Mouse (Mus musculus) urinary bladder, postnatal 36 days (tissue): ENCODE results near the gene Rnase1.

Experiments
- DNase-seq, 2 experiments: peaks; one replicate each; pipeline ENCODE4 v3.0.0; 2022; ENCODE audit warnings: low spot score in 2 of 2, mixed read lengths in 1 of 2

Rnase1 gene

DNA sequence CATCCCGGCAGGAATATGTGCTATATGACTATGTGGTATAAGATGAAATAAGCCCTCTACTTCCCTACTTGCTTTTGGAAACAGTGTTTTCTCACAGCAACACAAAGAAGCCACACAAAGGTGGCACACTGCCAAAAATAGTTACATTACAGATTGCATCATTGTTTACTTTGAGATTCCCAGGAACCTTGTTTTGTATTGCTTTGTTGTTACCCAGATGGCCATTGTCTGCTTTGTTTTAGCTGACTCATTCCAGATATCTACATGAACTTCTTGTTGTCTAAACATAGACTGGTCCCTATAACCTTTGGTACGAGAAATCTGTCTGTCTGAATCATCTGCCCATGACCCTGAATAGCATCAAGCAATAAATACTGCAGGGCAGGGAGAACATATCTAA is 6.2 kb downstream of the Rnase1 start:
- no peak for DNase-seq

DNA sequence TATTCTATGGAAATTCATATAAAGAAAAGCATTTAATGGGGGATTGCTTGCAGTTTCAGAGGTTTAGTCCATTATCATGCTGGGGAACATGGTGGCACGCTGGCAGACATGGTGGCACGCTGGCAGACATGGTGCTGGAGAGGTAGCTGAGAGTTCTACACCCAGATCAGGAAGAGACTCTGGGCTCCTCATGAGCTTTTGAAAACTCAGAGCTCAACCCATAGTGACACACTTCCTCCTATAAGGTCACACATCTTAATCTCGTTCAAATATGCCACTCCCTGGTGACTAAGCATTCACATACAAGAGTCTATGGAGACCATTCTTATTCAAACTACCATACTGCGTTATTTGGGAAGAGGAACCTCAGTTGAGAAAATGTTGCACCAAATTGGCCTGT is 14.2 kb downstream of the Rnase1 start:
- DNase-seq = no peak

DNA sequence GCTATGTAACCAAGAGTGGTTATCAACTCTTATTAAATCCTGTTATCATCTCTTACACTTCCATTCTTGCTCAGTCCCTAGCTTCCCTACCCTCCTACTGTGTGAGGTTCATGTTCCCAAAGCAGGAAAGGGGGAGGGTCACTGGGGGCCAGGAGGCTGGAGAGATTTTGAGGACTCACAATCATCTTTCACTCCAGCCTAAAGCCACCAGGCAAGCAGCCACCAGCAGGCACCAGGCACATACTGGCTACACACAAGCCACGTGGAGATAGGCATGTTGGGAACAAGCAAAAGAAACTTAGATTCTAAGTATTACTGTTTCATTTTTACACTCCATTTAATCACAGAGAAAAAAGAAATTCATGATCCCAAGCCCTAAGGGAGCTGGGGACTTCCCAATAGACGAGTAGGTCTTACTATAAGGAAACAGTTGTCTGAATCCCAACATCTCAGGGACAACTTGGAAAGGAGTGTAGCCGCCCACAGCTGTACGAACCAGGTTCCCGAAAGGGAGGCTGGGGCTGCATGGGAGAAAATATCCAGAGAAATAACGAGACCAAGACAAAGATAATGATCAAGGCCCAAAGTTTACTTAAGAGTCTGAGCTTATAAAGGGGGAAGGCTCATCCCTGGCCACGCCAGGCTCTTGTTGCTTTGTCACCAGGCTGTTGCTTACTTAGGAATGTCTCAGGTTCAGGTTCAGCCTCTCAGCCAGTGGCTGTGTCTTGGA is 15.3 kb downstream of the Rnase1 start:
- DNase-seq = no peak

DNA sequence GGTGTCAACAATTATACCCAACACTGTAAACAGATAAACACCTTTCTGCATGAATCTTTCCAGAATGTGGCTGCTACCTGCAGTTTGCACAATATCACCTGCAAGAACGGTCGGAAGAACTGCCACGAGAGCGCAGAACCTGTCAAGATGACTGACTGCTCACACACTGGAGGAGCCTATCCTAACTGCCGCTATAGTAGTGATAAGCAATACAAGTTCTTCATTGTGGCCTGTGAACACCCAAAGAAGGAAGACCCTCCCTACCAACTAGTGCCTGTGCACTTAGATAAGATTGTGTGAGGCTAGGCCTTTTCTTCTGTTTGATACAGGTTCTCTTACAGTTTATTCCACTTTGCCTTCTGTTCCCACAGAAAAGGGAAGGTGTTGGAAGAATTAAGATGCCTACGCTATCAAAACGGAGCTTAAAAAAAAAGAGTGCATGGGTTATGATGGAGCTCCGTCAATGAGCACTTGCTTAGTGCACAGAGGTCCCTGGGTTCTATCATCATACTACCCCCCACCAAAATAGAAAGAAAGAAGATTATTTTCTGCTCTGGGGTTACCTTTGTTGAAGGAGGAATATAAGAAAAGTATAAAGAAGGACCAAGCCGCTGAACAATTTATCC is 16.2 kb downstream of the Rnase1 start:
- DNase-seq = no peak

DNA sequence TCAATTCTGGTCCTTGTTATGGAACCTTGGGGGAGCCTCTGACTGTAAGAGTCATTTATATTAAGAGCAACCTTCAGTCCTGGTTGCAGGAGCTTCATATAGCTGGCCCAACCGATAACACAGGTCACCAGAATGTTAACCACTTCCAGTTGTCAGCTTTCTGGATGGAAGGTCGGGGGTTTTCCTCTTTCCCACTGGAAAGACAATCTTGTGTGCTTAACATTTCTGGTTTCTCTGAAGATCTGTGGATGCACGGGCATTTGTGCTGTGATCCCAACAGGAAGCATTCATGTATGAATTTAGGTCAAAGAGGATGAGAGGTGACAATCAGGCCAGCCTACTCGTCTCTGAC is 17.0 kb downstream of the Rnase1 start:
- DNase-seq = no peak

DNA sequence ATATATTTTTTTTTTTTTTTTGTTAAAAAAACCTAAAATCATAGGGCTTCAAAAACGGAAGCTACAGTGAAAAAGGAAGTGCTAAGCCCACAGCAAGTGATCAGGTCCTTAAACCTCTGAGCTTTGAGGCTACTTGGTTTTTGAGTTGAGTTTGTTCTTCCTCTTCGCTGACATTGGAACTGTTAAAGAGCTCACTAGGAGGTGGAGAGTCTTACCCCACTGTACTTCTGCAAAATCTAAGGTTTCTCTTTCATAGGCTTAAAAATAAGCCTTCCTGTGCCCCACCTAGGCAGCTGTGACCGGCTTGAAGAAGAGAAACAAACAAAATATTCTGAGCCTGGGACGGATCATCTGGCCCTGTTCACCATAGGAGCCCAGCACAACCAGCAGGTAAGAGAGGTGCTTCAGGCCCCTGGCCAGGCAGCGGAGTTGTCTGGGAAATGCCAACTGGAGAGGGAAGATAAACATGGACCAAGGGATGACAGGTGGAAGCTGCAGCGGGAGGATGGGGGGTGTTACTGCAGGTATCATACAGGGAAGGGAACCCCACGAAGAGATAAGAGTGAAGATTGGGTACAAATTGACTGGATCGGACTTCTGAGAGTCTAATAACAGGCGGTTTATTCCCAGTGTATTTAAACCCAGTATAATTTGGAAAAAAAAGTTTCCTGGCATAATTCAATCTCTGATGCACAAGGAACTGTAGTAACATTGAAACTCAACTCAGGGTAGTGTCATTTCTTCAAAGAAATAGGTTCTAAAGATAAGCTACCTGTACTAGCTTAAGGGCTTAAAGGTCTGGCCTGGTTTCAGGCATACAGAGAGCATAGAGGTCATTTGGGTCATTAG is 17.6 kb downstream of the Rnase1 start:
- no peak for DNase-seq

DNA sequence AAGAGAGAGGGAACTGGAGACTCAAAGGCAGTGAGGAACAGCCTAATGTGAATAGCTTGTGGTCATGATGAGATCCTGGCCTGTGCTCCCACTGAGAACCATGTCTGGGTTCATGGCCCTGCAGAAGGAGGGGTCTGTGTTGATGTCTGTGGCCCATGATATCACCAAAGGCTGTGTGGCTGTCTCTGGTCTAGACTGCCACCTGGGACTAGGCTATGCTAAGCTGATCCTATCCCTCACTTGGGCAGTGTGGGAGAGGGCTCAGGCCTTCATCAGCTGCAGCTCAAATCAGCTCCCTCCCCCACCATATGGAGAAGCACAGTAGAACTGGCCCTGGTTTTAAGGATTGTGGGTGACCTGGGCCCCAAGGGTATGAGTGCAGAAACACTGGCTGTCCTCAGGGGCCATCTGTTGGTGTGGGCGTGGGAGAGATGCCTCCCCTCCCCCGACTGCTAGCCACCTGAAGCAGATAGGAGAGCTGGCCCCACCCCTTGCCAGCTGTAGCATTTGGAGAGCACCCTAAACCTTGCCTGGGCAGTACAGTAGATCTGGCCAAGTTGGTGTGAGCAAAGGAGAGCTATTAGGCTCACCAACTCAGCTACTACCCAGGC is 18.8 kb downstream of the Rnase1 start:
- DNase-seq = no peak

DNA sequence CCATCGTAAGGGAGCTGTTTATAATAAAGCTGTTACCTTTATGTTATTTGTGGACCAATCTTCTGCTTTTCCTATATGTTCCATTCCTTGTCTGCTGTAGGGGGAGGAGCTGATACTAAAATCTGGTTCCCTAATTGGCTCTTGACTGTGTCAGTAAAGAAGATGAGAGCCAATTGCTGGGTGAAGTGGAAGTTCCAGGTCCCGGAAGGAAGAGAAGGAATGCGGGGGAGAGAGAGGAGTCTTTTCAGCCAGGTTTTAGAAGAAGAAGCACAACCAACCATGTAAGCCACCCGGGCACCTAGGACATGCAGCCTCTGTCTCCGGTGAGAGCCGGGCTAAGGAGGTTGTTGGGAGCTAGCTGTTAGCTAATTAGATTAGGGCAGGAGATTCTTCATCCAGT is 20.9 kb downstream of the Rnase1 start:
- DNase-seq = no peak

DNA sequence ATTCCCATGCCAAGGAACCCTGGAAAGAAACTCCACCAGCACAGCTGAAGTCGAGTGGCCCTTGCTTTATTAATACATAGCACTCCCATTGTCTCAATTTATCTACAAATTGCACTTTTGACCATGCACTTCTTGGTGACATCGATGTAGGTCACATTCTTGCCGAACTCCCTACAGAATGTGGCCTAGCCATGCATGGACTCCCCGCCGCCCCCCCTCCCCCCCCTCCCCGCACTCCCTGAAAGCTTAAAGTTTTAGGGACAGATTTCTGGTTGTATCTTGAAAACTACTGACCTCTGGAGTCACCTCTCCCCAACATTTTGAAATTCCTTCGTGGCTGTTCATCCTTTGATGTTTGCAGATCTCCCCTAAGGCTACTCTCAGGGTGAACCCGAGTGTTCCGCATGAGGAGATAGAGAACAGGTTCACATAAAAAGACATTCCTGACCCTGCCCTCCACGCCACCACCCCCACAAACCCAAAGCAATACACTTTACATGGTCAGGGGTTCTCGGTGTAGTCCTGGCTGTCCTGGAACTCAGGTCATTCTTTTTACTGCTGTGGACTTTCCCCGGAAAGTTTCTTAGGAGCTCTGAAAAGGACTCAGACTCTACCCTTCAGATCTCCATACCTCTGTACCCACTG is 32.5 kb downstream of the Rnase1 start, which contains the start of gene Eddm3b:
TSS of gene Eddm3b (plus strand) at position 511 of the 645 bp plus-strand sequence.
- no peak for DNase-seq

DNA sequence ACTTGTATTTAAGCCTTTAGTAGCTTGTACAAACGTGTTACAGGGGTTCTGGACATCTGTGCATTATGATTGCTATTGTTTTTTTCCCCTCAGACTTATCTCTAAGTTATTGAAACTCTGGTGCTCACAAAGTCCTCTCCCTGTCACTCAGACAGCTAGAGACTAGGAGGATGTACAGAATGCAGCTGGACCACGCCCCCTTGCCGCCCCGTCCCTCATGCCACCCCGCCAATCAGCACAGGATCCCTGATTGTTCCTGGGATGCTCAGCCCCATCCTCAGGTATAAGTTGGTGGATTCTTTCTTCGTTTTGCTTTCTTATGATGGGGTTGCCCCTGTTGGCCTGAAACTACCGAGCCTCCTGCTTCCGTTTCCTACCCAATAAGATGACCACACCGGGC is 33.1 kb downstream of the Rnase1 start:
- no peak for DNase-seq

DNA sequence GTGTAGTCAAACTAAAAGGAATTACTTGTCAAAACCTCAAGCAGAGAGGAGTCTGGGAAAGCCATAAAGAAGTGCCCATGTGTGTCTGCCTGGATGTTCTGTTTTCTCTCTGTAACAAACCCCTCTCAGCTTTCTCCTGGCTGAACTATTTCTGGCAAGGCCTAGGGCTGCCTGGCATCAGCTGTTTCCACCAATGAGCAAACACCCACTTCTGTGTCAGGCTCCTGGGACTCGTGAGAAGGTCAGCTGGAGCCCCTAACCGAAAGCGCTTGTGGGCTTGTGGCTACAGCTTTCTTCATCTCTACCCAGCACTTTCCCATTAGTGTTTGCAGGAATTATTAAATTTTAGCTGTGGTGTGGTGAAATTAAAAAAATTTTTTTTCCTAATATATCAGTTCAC is 34.6 kb downstream of the Rnase1 start:
- no peak for DNase-seq

DNA sequence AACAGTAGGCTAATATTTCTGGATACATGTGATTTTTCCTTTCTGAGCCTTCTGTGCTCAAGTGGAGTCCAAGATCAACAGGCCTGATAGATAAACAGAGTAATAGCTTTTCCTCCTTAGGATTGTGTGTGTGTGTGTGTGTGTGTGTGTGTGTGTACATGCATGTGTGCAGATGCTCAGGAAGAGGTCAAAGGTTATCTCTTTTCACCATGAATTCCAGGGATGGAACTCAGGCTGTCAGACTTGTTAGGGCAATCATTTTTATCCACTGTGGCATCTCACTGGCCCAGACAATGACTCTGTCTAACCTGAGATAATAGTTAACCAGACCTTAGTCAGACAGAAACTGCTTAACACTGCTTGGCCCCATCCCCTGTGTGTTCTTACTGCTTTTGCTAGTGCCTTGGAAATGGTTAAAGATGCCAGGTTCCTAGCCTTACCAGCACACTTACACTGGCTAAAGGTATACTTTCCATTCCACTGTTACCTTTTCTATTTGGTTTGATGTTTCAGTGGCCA is 40.1 kb downstream of the Rnase1 start:
- DNase-seq = no peak

DNA sequence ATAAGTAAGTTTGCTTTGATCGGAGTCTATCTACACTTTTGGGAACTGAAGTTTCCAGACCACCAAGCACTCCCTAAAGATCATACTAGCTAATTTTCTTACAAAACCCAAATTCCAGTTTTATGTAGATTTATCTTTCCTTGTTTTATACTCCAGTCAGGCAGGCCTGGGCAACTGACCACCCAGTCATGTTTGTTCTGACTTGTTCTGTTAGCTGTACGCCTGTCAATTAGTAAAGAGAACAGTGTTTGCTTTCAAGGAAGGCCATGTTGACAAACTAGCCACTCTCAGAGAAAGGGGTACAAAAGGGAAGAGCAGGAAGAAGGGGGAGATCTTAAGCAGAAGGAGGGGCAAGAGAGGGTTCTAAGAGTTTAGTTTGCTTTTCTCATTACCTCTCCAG is 42.2 kb downstream of the Rnase1 start:
- DNase-seq = peak in 1 of 2 experiments; percentile 39

DNA sequence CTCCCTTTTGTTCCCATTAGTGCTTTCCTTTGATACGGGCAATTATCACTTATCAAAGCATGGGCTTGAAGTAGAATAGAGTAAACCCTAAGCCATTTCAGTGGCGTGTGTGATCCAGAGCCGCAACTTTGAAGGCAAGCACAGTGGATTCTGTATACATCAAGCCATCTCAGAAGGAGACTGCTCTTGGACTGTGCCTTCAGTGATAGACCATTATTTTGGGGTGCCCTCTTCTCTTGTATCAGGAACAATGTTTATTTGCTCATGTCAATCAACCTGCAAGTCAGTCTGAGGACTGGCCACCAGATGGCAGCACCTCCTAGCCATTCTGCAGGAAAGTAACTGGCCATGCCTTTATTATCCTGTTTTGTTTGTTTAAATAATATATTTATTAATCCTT is 43.4 kb downstream of the Rnase1 start:
- DNase-seq = peak; percentile 72 to 73

DNA sequence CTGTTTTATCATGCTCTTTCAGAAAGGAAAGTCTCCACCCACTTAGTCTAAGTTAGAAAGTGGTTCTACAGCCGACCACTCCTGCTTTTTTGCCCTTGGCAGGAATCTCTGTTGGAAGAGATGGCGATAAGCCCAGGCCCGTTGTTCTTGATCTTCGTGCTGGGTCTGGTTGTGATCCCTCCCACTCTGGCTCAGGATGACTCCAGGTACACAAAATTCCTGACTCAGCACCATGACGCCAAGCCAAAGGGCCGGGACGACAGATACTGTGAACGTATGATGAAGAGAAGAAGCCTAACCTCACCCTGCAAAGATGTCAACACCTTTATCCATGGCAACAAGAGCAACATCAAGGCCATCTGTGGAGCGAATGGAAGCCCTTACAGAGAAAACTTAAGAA is 45.3 kb downstream of the Rnase1 start:
- DNase-seq = no peak

DNA sequence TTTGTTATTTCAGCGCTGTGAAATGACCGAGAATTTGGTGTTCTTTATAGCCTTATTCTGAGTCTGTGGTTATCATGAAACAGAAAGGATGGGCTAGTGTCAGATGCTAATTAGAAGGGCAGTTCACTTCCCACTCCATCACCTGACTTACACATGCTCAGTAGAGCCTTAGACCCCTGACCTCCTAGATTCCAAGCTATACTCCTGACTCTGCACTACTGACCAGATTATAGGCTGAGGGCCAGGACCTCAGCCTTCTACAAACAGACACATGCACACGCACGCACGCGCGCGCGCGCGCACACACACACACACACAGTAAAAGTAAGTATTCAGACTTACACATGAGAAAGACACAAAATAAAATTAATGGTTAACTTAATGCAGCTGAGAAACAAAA is 47.7 kb downstream of the Rnase1 start:
- DNase-seq = no peak

DNA sequence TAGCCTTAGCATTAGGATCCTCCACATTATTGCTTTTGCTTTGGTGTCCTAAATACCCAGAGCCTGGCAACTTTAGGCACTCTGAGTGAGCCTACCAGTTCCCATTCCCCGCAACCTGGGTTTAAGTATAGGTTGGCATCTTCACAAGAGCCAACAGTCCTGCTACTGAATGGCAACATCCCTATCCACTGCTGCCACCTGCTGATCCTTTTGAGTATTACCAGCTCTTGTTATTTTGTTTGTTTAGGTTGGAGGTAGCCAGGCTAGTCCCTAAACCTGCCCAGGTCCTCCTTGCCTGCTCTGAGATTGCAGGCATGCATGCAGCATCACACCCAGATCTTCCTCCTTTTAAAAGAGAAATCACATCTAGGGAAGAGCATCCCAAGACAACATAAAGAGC is 48.3 kb downstream of the Rnase1 start:
- DNase-seq = peak; percentile 68 to 74

DNA sequence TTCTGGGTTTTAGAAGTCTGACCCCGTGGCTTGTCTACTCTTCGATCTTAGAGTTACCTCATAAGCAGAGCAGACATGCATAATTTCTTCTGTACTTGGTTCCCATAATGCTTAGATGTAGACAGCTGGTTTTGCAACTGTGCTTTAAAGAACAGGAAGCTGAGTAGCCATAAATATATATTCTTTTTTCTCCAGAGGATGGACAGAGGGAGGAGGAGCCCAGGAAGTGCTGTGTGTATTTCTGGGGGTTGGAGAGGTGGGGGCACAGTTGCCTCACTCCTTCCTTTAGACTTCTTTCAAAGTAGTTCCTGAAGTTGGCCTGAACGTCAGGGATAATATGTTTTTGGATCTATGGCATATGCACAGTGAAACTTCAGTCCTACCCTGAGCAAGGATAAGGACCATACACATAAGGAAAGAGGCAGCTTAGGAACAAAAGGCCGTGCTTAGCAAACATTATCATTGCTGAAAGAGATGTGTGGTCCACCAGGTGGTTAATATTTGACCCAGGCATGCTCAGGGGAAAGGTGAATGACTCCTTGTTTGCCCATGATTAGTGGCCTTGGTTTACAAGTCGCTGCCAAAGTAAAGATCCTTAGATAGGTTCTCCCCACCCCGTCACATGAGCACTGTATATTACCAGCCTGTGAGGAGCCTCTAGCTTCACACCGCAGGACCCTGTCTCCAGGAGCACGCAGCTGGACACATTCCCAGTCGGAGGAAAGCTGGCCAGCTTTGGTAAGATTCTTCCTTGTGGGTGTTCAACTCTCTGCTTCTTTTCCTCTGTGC is 50.7 kb downstream of the Rnase1 start:
- DNase-seq = peak in 1 of 2 experiments; percentile 31
